Mouse (Mus musculus) splenic B cell, adult 2 months (primary cell): ENCODE measurements around the gene Gm10563.

Experiments used
- DNase-seq: peaks from one replicate; pipeline ENCODE4 v3.0.0-alpha.2; 2011; ENCODE audit warnings: low read depth, low spot score
- H3K27me3 ChIP-seq: 2 replicates; pipeline ENCODE4 v1.6.1; 2012; ENCODE audit warnings: mild to moderate bottlenecking, low read length, moderate library complexity, mixed read lengths; ENCODE audit not compliant: control insufficient read depth, poor library complexity, insufficient read depth, severe bottlenecking
- H3K36me3 ChIP-seq: 2 replicates; pipeline ENCODE4 v1.6.1; 2012; ENCODE audit warnings: mild to moderate bottlenecking, low read length, moderate library complexity, mixed read lengths; ENCODE audit not compliant: control insufficient read depth, poor library complexity, insufficient read depth, severe bottlenecking

The Gm10563 gene

GRCm38 (mm10) chr4:155658961-155659360 lies 13.8 kb upstream of the Gm10563 start:
- no peaks in the 10 kb centered on the region for H3K36me3 ChIP-seq
- H3K27me3 ChIP-seq, result no peaks in the 10 kb centered on the region
- no peak for DNase-seq

- H3K36me3 ChIP-seq, result no peaks in the 10 kb centered on the region
- H3K27me3 ChIP-seq, result no peaks in the 10 kb centered on the region
- DNase-seq, result no peak
These were observed 11.1 kb upstream of the Gm10563 start for GRCm38 (mm10) chr4:155656214-155656751.

DNA sequence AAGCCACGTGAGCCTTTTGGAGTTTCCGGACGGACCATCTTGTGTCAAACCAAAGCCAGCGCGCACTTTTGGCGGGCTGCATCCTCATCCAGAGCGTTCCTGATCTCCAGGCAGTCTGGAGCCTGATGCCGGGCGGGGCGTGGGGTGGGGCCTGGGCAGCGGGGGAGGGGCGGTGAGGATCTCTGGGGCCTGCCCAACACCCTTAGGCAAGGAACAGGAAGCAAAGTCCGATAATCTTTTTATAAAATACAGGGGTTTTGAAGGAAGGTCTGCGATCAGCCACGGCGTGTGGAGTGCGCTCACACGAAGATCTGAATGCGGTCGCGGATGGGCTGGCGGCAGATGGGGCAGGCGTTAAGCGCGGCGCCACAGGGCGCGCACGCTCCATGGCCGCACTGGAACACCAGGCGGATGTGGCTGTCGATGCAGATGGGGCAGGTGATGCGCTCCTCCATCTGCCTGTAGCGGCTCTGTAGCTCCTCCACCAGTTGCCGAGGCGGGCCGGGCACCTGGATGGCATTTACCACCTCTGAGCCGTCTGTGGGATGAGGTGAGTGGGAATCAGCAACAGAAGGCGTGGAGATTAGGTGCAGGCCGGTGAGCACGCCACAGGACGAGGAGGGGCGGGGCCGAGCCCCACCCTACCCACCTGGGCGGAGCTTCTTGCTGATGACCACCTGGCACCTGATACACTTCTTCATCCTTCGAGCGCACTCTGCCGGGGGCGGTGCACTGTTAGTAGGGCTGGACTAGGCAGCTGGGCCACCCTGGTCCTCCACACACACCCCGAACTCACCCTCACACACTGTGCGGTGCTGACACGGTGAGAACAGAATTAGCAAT lies 9.5 kb upstream of the Gm10563 start:
- Histone ChIP-seq H3K27me3 (no peaks in the 10 kb centered on the region), H3K36me3 (peaks cover 2% of the 10 kb centered on the region; the same call in 1 of the 2 replicates)
- peak; percentile 57 for DNase-seq

DNA sequence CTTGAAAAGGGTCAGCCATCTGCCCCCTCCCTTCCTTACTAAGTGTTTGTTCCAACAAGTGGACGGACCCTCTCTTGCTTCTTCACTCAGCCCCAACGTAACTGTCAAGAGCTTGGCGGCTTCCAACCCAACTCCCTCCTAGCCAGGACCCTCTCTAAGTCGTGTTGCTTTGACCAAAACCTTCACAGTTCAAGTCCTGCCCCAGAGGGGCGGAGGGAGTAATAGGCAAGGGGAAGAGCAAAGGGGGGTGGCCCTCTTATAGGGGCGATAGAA lies 8.9 kb upstream of the Gm10563 start:
- Histone ChIP-seq H3K36me3 (peaks cover 2% of the 10 kb centered on the region; the same call in 1 of the 2 replicates), H3K27me3 (no peaks in the 10 kb centered on the region)
- no peak for DNase-seq

- Histone ChIP-seq H3K36me3 (peaks cover 2% of the 10 kb centered on the region), H3K27me3 (no peaks in the 10 kb centered on the region)
- DNase-seq, result peak; percentile 15
These were observed 8.4 kb upstream of the Gm10563 start for GRCm38 (mm10) chr4:155653451-155654182.

DNA sequence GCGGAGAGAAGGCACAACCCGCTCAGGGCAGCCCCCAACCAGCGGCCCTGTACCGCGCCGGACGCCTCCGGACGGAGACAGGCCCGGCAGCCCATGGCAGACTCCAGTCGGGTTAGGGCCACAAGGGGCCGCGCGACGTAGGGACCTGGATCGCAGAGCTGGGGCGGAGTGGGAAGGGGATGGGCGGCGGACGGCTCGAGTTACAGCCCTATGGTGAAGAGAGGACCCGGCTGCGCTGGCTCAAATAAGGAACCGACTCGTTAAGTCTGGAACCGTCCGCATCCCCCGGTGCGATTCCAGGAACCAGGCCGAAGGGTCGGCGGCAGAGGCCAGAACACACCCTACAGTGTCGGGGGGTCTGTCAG lies 7.9 kb upstream of the Gm10563 start, which contains the start of gene Mmp23:
TSS of gene Mmp23 (minus strand) at position 299 of the 365 bp plus-strand sequence.
- Histone ChIP-seq H3K36me3 (peaks cover 2% of the 10 kb centered on the region), H3K27me3 (no peaks in the 10 kb centered on the region)
- peak; percentile 27 for DNase-seq

- H3K27me3 ChIP-seq, result no peaks in the 10 kb centered on the region
- H3K36me3 ChIP-seq, result peaks cover 3% of the 10 kb centered on the region
- no peak for DNase-seq
These were observed 7.3 kb upstream of the Gm10563 start for GRCm38 (mm10) chr4:155652283-155653085.

- no peak for DNase-seq
- H3K27me3 ChIP-seq, result no peaks in the 10 kb centered on the region
These were observed 6.5 kb upstream of the Gm10563 start for GRCm38 (mm10) chr4:155651553-155652269.

GRCm38 (mm10) chr4:155649355-155649754 lies 4.1 kb upstream of the Gm10563 start:
- DNase-seq, result no peak
- no peaks in the 10 kb centered on the region for H3K27me3 ChIP-seq
- H3K36me3 ChIP-seq, result peaks cover 6% of the 10 kb centered on the region

More at GRCm38 (mm10) chr4:155651553-155652269, 6.5 kb upstream of the Gm10563 start:
- peaks cover 4% of the 10 kb centered on the region for H3K36me3 ChIP-seq

DNA sequence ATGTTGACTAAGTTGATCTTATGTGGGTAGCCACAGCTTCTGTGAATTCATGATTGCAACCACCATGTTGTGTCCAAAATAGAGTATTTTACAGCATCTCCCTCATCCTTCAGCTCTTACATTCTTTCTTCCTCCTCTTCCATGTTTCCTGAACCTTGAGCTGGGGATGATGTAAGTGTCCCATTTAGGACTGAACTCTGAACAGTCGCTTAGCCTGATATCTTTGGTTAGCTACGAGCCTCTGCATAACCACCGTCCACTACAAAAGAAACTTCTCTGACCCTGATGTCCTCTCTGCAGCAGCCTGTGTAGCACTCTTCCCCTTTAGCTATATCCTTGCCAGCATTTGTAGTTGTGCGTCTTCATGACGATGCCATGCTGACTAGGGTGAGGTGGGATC lies 513 bp upstream of the Gm10563 start:
- Histone ChIP-seq H3K36me3 (peaks cover 23% of the 10 kb centered on the region), H3K27me3 (no peaks in the 10 kb centered on the region)
- DNase-seq, result no peak

DNA sequence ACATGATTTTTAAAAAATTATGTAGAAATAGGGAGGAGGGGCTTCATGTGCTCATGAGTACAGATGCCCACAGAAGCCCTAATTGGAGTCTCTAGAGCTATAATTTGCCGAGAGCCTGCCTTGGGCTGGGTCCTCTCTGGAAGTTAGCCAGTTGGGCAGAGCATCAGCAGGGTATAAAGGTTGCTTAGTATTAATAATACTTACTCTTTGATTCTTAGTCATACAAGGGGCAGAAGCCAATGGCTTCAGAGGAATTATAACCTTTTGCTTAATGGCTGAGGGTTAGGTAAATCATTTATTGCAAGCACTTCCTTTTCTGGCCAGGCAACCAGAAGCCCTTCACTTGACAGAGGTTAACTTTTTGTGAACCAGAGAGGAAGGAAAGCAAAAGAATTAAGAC lies 1.7 kb downstream of the Gm10563 start:
- no peak for DNase-seq
- peaks cover 29% of the 10 kb centered on the region for H3K36me3 ChIP-seq
- no peaks in the 10 kb centered on the region for H3K27me3 ChIP-seq

DNA sequence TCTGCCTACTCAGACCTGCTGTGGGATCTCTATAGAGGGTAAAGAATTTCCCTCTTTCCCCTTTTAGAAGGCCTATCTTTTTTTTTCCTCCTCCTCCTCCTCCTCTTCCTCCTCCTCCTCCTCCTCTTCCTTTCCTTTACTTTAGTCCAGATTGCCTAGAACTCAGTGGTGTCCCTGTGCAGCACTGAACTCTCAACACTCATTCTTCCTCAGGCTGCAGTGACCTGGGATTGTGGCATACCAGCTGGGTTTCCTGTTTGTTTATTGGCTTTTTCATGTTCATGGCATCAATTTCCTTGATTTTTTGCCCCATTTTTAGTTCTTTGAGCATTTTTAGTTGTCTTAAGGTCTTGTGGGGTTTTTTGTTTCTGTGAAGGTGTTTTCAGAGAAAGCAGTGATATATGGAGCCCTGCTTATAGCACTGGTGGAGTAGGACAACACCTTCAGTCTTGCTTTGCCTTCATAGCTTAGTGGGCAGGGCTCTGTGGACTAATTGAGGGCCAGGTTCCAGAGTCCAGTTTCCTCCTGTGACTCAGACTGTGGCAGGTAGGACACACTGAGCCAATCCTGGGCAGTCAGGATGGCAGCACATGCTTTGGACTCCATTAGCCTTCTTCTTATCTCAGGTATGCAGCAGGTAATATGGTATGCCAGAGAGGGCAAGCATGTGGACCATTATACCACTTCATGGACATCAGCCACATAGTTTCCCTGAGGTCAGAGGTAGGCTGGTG lies 9.3 kb downstream of the Gm10563 start:
- DNase-seq, result no peak
- H3K27me3 ChIP-seq, result no peaks in the 10 kb centered on the region
- H3K36me3 ChIP-seq, result peaks cover 34% of the 10 kb centered on the region

- DNase-seq, result no peak
- Histone ChIP-seq H3K36me3 (peaks cover 18% of the 10 kb centered on the region), H3K27me3 (no peaks in the 10 kb centered on the region)
These were observed 14.9 kb downstream of the Gm10563 start for GRCm38 (mm10) chr4:155630267-155630666.
